Mouse (Mus musculus): ENCODE measurements around the gene Gpr137. TPM values are rescaled to one million over a fixed set of nuclear protein-coding genes. Genes with fewer than 3 reads are reported as not detected.

Gene Gpr137
- total RNA-seq, 1 experiment from 2014 or later, result 54.8 TPM

GRCm38 (mm10) chr19:6973581-6974190 is 31.4 kb upstream of the Gpr137 start:
- no peak for DNase-seq

GRCm38 (mm10) chr19:6972247-6972917 is 30.1 kb upstream of the Gpr137 start:
- DNase-seq, result no peak

GRCm38 (mm10) chr19:6971644-6972043 is 29.4 kb upstream of the Gpr137 start:
- DNase-seq, result no peak

GRCm38 (mm10) chr19:6970460-6971085 is 28.3 kb upstream of the Gpr137 start:
- no peak for DNase-seq

GRCm38 (mm10) chr19:6969665-6970381 is 27.5 kb upstream of the Gpr137 start:
- peak; percentile 89 for DNase-seq

- no peak for DNase-seq
Measured at GRCm38 (mm10) chr19:6969291-6969664, 27.0 kb upstream of the Gpr137 start.

GRCm38 (mm10) chr19:6968491-6969271 is 26.4 kb upstream of the Gpr137 start:
- no peak for DNase-seq

GRCm38 (mm10) chr19:6956461-6956860 is 14.2 kb upstream of the Gpr137 start:
- no peak for DNase-seq

GRCm38 (mm10) chr19:6955424-6955823 is 13.1 kb upstream of the Gpr137 start:
- DNase-seq, result no peak

- DNase-seq, result peak; percentile 65
Measured at GRCm38 (mm10) chr19:6954046-6954445, 11.8 kb upstream of the Gpr137 start.

GRCm38 (mm10) chr19:6952712-6953037 is 10.4 kb upstream of the Gpr137 start:
- peak; percentile 73 for DNase-seq

GRCm38 (mm10) chr19:6951994-6952711 is 9.9 kb upstream of the Gpr137 start:
- DNase-seq, result peak; percentile 88

- DNase-seq, result peak; percentile 92
Measured at GRCm38 (mm10) chr19:6951381-6951968, 9.2 kb upstream of the Gpr137 start.

- DNase-seq, result peak; percentile 61
Measured at GRCm38 (mm10) chr19:6950613-6951153, 8.4 kb upstream of the Gpr137 start.

- DNase-seq, result no peak
Measured at GRCm38 (mm10) chr19:6949951-6950350, 7.7 kb upstream of the Gpr137 start.

- DNase-seq, result no peak
Measured at GRCm38 (mm10) chr19:6949532-6949931, 7.3 kb upstream of the Gpr137 start.

GRCm38 (mm10) chr19:6948186-6948585 is 5.9 kb upstream of the Gpr137 start:
- no peak for DNase-seq

GRCm38 (mm10) chr19:6947742-6948141 is 5.5 kb upstream of the Gpr137 start:
- no peak for DNase-seq

GRCm38 (mm10) chr19:6943709-6944108 is 1.4 kb upstream of the Gpr137 start:
- DNase-seq, result no peak

- no peak for DNase-seq
Measured at GRCm38 (mm10) chr19:6942764-6943163, 484 bp upstream of the Gpr137 start.
